ENCODE assay signal across 8 mouse cellular contexts in the genomic region with DNA sequence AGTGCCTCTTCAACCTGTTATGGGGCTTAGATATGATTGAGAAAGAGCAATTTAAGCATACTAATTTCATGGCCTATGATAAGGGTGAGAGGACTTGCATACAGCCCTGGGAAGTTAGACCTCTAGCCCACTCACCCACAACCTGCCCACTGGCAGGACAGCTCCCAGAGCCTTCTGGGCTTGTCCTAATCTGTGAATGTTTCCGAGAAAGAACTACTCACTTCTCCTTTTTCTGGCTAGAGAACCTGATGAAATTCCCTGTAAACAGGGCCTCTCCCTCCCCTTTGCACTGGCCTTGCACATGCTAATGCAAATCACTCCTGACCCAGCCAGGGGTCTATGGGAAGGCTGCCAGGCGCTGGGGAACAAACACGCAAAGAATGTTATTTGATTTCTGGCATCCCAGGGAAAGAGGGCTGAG.
DNase-seq lines count a peak whose midpoint lies in the region; ATAC-seq and TF ChIP-seq lines count a peak whose summit lies in the region.

No protein-coding gene starts in this region.

- H3K4me3 ChIP-seq in forebrain, postnatal 0 days (ENCODE audit: low read depth, low read length), result no peak overlapping the region
- no peak overlapping the region for H3K4me3 ChIP-seq in kidney, embryonic 15.5 days (replicated peaks)

- POLR2A ChIA-PET in Patski (lab: Charles Lee), result no interaction called here

- no peak overlapping the region for H3K4me2 ChIP-seq in forebrain, postnatal 0 days (ENCODE audit: low read depth)
- no peak overlapping the region for H3K4me2 ChIP-seq in kidney, embryonic 15.5 days

- no peak for TF ChIP-seq CTCF in Patski (IDR thresholded peaks at IDR 0.05)
- no peak for TF ChIP-seq CTCF in forebrain, postnatal 0 days (IDR thresholded peaks at IDR 0.05; ENCODE audit: low read depth)

- ATAC-seq in Patski, result peak; percentile 87
- ATAC-seq in forebrain, postnatal 0 days, result peak; percentile 50
- ATAC-seq in kidney, embryonic 15.5 days (replicated peaks; ENCODE audit: low FRiP score), result peak; percentile 83
- peak; percentile 52 for ATAC-seq in megakaryocyte progenitor cell, adult 5-6 weeks (replicated peaks; ENCODE audit: poor library complexity)
- ATAC-seq in CD4-positive, CD25-positive, alpha-beta regulatory T cell, adult 4 months, result no peak

- no peaks in the 10 kb centered on the region for H3K27me3 ChIP-seq in Patski
- no peaks in the 10 kb centered on the region for H3K27me3 ChIP-seq in forebrain, postnatal 0 days (ENCODE audit: insufficient read depth, low read length)
- H3K27me3 ChIP-seq in kidney, embryonic 15.5 days, result no peaks in the 10 kb centered on the region

- WGBS in forebrain, postnatal 0 days, result 5% methylated on average over 3 of the region's 3 CpGs
- 15% methylated on average over 3 of the region's 3 CpGs for WGBS in kidney, embryonic 15.5 days

- peak; percentile 29 for DNase-seq in adrenal gland, postnatal 10 days
- no peak for DNase-seq in adrenal gland, postnatal 4 days (ENCODE audit: low spot score in 2 of 2)
- peak; percentile 71 for DNase-seq in Patski (ENCODE audit: low read depth, low spot score)
- peak; percentile 35 for DNase-seq in forebrain, postnatal 0 days
- no peak for DNase-seq in layer of hippocampus, adult 8-10 months (ENCODE audit: low spot score in 2 of 2)

- no peak overlapping the region for H3K9ac ChIP-seq in forebrain, postnatal 0 days
- H3K9ac ChIP-seq in kidney, embryonic 15.5 days, result no peak overlapping the region

- H3K9me3 ChIP-seq in forebrain, postnatal 0 days (ENCODE audit: low read length), result no peaks in the 10 kb centered on the region
- no peaks in the 10 kb centered on the region for H3K9me3 ChIP-seq in kidney, embryonic 15.5 days (replicated peaks)

- in situ Hi-C loops in Patski (cut with MboI; ENCODE audit: low pct_unique_long_range_greater_than_20kb), result no loop called here

- H3K36me3 ChIP-seq in forebrain, postnatal 0 days (ENCODE audit: insufficient read depth), result no peaks in the 10 kb centered on the region
- no peaks in the 10 kb centered on the region for H3K36me3 ChIP-seq in kidney, embryonic 15.5 days

- CTCF ChIA-PET in Patski (lab: Charles Lee), result no interaction called here

- no peaks in the 10 kb centered on the region for H3K4me1 ChIP-seq in forebrain, postnatal 0 days (ENCODE audit: insufficient read depth)
- peaks cover 13% of the 10 kb centered on the region for H3K4me1 ChIP-seq in kidney, embryonic 15.5 days

- H3K27ac ChIP-seq in forebrain, postnatal 0 days (ENCODE audit: low read depth, low read length), result no peak overlapping the region
- peak overlapping the region; percentile 78 for H3K27ac ChIP-seq in kidney, embryonic 15.5 days

Comparison
In these comparisons a context has a peak if more than half of its experiments do, and no peak if none do; other contexts are left out.
1. DNase-seq: peak in adrenal gland, postnatal 10 days (single experiment), Patski (single experiment) and forebrain, postnatal 0 days (single experiment); none in adrenal gland, postnatal 4 days (0 of 2) and layer of hippocampus, adult 8-10 months (0 of 2).